Mouse (Mus musculus) regulatory T cell (primary cell): ENCODE results near the gene Pik3cd.
"Not testable (repeated sequence)": the region's sequence is repeated elsewhere in the genome, so short reads cannot be mapped to it uniquely, and the experiment has no call there.

Experiments used
- in situ Hi-C: fragments of 300-600 bp; cut with MboI, MseI; formaldehyde crosslinking; loops from one replicate; pipeline ENCODE4 v1.15.1; 2025; ENCODE audit warnings: high pct_unique_total_duplicates

The Pik3cd gene

DNA sequence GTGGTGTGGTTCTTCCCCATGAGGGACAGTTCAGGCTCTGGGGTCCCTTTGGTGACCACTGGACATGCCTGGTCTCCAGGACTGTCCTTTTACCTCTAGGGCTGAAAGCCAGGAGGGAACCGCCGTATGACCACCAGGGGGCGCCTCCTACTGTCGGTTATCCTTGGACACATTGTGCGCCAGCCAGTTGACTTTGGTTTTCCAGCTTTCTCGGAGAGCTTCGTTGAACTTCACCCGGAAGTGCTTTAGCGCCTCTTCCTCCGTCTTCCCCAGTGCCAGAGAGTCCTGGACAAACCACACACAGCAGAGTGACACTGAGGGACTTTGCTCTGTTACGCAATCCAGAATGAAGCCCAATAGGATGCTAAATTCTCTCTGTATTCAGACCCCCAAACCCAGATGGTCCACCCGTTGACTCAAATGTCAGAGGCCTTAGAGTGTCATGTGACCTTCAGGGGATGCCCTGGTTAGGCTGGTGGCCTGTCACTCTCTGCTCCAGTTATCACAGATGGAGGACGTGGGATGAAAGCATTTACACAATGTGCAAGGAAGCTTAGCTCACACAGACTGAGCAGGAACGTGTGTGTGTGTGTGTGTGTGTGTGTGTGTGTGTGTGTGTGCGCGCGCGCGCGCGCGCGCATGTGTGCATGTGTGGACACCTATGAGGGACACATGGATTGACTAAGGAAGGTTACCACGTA is 51.7 kb downstream of the Pik3cd start:
- in situ Hi-C loops: loop anchor here (5.0 kb wide), 1 partner anchor 47 kb away; no protein-coding TSS in a partner anchor

DNA sequence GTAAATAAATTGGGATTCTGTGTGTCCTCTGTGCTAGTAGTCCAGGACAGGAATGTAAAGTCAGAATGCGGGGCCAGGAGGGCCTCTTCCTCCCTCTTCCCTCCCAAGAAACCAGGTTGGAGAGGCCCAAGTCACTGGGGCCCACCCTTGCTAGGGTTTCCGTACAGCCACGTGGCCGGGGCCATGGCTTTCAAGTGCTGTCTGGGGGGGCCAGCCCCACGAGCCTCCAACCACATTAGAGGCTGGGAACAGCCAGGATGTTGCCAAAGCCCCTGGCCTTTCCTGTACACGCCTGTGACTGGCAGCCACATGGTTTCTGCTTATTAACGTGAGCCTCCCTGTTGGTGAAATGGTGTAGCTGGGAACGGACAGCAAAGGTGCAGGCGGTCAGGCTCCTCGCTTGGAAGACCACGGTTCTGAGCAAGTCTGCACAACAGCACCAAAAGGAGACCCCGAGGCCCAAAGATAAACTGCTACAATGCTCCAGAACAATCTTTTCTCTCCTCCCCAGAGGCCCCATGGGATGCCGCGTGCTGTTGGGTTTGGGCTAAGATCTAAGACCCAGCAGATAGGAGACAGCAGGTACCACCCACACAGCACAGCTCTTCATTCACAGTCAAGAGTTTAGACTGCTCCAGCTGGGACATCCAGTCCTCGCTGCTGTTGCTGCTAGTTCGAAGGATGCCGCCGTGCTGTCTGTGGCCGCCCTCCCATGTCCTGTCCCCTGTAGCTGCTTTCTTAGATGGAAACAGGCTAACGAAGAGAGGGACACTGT is 54.2 kb downstream of the Pik3cd start:
- in situ Hi-C loops: no loop called here

GRCm38 (mm10) chr4:149645761-149646160 is 56.6 kb downstream of the Pik3cd start:
- in situ Hi-C loops: no loop called here

DNA sequence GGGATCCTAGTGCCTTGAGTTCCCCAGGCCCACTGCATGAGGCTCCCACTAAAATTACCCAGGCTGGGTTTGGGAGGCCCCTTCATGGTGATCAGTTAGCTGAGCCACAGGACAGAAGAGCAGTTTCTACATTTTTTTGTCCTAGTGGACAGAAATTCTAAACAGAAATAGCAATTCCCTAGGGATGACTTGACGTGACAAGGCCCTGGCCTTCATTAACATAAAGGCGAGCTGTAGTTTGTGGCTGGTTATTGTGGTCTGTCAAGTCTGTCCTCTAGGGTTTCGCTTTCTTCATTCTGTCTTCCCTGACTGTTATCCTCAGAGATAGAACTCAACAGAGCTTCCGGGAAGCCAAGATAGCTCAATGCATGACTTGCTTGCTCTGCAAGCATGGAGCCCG is 60.4 kb downstream of the Pik3cd start:
- in situ Hi-C loops: no loop called here

DNA sequence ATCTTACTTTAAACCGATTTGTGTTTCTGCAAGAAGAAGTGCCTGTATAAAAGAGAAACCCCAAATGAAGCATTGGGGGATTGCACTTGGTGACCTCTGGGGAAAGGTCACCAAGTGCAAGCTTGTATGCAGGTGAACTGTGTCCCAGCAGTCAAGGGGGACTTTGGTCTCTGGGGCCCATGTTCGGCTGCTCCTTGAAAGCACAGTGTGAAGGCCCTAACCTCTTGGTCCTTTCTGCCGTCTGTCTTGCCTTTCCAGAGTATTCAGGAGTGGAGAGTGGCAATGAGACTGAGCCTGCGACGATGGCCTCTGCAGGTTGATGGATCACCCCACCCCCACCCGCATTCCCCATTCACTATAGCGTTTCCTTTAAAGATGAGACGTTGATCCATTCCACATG is 61.0 kb downstream of the Pik3cd start:
- in situ Hi-C loops: no loop called here

DNA sequence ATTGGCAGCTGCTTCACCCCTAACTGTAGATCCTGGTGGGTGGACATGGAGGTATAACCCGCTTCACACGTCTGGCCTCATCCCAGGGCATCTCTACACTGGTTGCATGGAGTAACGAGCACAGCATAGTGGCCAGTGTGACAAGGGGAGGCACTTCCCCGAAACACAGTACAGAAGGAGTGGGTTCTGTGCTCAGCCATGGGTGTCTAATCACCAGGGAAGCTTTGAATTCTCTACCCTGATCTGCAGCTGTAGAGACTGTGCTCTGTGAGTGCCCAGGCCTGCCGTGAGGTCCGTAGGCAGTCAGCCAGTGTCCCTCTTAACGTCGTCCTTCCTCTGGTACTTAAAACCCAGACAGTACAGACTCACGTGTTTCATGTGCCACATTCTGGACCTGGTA is 61.5 kb downstream of the Pik3cd start:
- in situ Hi-C loops: no loop called here

- in situ Hi-C loops: no loop called here
Observed at GRCm38 (mm10) chr4:149637942-149638341, 64.4 kb downstream of the Pik3cd start.

GRCm38 (mm10) chr4:149635915-149636415 is 66.4 kb downstream of the Pik3cd start:
- in situ Hi-C loops: no loop called here

DNA sequence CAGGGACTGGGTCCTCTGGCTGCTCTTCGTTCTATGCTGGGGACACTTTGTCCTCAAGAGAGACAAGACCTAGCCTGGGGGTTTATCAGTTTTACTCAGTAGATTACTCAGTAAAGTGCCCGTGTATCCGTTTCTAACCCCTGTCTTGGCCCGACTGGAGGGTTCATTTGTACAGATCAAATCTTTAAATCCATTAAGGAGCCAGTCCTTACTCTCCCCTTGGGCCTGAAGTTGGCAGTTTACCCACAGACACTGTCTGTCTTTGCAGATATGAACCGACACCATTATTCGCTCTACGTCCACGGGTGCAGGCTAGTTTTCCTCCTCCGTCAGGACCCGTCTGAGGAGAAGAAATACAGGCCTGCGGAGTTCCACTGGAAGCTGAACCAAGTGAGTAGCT is 67.4 kb downstream of the Pik3cd start:
- in situ Hi-C loops: no loop called here

DNA sequence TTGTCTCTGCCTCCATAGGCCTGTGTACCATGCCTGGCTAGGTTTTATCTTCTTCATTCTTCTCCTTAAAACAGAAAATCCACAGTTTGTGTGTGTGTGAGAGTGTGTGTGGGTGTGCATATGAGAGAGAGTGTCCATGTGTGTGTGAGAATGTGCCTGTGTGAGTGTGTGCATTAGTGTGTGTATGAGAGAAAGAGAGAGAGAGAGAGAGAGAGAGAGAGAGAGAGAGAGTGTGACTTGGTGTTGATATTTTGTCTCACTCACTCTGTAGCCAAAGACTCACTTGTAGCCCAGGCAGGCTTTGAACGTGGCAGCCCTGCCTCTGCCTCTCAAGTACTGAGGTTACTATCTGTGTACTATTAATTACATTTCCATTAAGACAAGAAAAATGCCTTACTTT is 68.2 kb downstream of the Pik3cd start:
- in situ Hi-C loops: no loop called here

GRCm38 (mm10) chr4:149632670-149633307 is 69.6 kb downstream of the Pik3cd start:
- in situ Hi-C loops: no loop called here

DNA sequence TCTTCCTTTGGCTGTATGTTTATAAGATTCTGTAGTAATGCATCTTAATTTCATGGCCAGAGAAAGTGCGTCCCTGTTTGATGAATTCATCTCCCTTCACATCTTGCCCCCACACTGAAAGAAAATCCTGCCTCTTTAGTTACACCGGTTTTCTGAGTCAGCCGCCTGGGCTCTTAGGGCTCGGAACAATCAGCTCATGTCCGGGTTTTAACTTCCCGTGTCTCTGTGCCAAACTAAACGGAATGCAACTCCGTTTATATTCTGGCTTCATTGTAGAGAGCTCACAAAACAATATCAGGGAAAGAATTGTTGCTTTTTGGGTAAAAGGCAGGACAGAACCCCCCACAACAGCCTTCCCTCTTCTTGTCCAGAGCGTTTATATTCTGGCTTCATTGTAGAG is 73.6 kb downstream of the Pik3cd start:
- in situ Hi-C loops: no loop called here

GRCm38 (mm10) chr4:149628372-149628771 is 74.0 kb downstream of the Pik3cd start:
- in situ Hi-C loops: no loop called here

GRCm38 (mm10) chr4:149626809-149627208 is 75.6 kb downstream of the Pik3cd start:
- in situ Hi-C loops: no loop called here

- in situ Hi-C loops: no loop called here
Observed at GRCm38 (mm10) chr4:149623711-149624110, 78.7 kb downstream of the Pik3cd start.

DNA sequence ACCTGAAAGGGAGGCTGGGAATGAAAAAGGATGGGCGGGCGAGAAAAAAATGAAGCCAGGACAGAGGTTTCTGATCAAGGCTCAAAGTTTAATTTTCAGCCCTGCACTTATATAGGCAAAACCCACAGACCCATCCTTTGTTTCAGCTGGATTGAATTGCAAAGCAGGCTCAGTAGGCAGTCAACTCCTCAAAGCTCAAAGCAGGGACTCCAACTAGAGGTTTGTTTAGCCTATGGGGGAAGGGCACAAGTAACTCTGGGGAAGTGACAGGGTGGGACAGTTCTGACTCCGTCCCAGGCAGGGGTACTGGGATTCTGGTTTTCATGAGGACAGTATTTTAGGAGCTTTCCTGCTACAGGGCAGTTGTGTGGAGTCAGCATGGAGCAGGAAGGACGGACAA is 81.1 kb downstream of the Pik3cd start:
- in situ Hi-C loops: no loop called here

DNA sequence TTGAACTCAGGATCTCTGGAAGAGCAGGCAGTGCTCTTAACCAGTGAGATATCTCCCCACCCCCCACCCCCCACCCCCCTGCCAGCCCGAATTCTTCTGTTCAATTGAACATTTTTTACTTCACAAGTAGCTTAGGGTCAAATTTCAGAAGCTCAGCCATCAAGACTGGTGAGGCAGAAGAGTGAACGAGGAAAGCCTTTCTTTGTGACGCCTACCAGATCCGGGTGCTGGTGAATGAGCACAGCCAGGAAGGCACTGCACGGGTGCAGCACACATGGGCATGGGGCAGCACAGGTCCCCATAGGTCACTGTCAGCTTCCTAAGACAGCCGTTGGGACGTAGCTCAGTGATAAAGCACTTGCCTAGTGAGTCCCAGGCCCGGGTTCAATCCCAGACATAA is 82.4 kb downstream of the Pik3cd start:
- in situ Hi-C loops: no loop called here

- in situ Hi-C loops: not testable (repeated sequence)
Observed at GRCm38 (mm10) chr4:149616999-149617398, 85.4 kb downstream of the Pik3cd start.

GRCm38 (mm10) chr4:149614869-149615268 is 87.5 kb downstream of the Pik3cd start:
- in situ Hi-C loops: no loop called here

DNA sequence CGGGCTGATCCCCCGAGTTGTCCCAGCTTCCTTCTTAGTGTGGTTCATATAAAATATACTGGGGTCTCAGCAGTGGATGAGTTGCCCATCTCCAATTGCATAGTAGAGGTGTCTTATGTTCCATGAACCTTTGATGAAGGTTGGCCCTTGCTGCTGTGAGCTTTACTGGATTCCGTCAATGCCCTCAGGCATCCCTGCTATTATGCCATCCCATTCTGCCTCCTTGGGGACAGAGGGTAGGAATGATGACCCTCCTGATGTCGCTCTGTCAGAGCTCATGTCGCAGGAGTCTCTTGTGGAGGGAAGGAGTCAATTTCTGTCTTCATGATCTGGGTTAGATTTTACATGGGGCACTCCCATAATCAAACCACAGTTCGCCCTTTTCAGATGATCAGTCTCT is 88.9 kb downstream of the Pik3cd start:
- in situ Hi-C loops: not testable (repeated sequence)

DNA sequence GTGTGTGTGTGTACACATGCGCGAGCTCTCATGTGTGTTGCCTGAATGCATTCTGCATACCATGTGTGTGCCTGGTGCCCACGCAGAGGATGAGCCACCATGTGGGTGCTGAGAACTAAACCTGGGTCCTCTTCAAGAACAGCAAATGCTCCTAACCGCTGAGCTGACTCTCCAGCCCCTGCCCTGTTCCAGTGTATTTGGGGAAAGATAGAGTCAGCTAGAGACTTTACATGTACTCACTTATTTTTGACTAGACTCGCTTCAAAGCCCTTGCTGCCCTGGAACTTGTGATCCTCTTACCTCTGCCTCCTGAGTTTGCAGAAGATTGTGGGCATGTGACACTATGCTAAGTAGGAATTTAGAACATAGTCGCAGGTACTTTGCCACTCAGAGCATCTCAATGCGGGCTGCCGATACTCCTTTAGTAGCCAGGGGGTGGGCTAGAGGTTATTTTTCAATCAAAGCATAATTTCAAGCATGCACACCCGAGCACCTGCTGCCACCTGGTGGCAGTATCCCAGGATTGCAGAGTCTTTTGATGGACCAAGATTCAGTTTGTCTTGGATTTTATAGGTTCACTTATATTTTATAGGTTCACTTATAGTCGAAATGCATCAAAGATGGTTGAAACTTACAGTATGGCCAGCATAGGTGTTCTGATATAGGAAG is 90.9 kb downstream of the Pik3cd start:
- in situ Hi-C loops: no loop called here
